Mouse (Mus musculus): ENCODE measurements around the gene Spry2. TPM values are rescaled to one million over a fixed set of nuclear protein-coding genes. Genes with fewer than 3 reads are reported as not detected.

The Spry2 gene
- polyA plus RNA-seq, 1 experiment from 2014 or later = 40.1 TPM

Other genes starting within 250 kb of the Spry2 start
- gene Trim52, start 209.4 kb upstream of the Spry2 start, polyA plus RNA-seq (2015; fragmentation: Nextera tagmentation; extraction: Ambion mirVana) = not detected in 2 replicates

Measured in kidney, embryonic 16.5 days (tissue).